Mouse (Mus musculus) lung, postnatal 36 days (tissue): ENCODE results near the gene Emc4.

Source experiments
- DNase-seq: peaks from one replicate; pipeline ENCODE4 v3.0.0; 2022; ENCODE audit warnings: mixed read lengths

Gene Emc4

GRCm38 (mm10) chr2:112337211-112337610 lies 30.6 kb downstream of the Emc4 start:
- DNase-seq, result no peak

- DNase-seq, result peak; percentile 21
Observed at GRCm38 (mm10) chr2:112332051-112332898, 35.6 kb downstream of the Emc4 start.

GRCm38 (mm10) chr2:112328069-112328777 lies 39.6 kb downstream of the Emc4 start:
- no peak for DNase-seq

- peak; percentile 14 for DNase-seq
Observed at GRCm38 (mm10) chr2:112318905-112319304, 48.9 kb downstream of the Emc4 start.

GRCm38 (mm10) chr2:112318227-112318626 lies 49.6 kb downstream of the Emc4 start:
- no peak for DNase-seq

- no peak for DNase-seq
Observed at GRCm38 (mm10) chr2:112315638-112316037, 52.2 kb downstream of the Emc4 start.
